Mouse (Mus musculus) left cerebral cortex, adult 9 months (tissue): ENCODE data around the gene Tob1.

Experiments
- DNase-seq, 2 experiments: peaks; one replicate each; pipeline ENCODE4 v3.0.0; 2022; ENCODE audit warnings: low spot score in 2 of 2

The Tob1 gene

DNA sequence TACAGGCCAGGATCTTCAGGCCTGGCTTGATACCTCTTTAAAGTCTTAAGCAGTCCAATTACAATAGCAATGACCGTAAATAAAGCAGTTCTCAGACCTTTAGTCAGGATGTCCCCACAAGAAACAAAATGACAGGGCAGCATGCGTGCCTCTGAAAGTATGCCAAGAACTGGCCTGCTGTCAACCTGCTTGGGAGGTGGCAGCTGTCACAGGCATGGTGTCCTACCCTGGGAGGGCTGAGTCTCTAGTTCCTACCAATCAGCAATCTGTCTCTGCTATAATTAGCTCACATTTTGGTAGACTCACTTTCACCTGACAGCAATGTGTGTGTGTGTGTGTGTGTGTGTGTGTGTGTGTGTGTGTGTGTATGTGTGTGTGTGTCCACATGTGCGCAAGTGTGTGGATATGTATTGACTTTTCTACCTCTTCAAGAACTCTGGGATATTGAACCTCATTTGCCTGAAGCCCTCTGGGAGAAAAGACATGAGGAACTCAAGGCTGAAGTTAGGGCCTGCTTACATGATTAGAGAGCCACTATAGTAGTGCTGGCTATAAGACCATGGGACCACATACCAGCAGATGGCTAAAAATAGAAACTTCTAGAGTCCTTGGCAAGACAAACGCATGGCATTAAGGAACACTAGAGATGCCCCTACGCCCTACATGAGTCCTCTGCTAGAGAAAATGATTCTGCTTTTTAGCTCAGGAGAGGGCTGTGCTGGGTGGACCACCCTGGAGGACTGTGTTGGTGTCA lies 18.1 kb downstream of the Tob1 start:
- no peak for DNase-seq

DNA sequence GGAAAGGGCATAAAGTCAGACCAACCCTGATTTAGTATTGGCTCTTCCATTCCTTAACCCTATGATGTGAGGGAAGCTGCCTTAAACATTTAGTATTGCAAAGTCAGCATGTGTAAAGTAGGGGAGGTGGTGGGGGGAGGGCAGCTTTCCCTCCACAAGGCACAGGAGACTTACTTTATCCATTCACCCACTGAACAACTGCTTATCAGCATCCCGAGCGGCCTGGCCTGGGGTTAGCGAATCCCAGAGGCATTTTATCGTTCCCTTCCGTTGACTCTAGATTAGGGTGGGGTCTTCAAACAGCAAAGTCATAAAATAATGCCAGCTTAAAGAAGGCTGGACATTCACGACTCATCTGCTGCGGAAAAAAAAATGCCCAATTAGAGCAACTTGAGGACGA lies 19.0 kb downstream of the Tob1 start:
- DNase-seq: no peak

DNA sequence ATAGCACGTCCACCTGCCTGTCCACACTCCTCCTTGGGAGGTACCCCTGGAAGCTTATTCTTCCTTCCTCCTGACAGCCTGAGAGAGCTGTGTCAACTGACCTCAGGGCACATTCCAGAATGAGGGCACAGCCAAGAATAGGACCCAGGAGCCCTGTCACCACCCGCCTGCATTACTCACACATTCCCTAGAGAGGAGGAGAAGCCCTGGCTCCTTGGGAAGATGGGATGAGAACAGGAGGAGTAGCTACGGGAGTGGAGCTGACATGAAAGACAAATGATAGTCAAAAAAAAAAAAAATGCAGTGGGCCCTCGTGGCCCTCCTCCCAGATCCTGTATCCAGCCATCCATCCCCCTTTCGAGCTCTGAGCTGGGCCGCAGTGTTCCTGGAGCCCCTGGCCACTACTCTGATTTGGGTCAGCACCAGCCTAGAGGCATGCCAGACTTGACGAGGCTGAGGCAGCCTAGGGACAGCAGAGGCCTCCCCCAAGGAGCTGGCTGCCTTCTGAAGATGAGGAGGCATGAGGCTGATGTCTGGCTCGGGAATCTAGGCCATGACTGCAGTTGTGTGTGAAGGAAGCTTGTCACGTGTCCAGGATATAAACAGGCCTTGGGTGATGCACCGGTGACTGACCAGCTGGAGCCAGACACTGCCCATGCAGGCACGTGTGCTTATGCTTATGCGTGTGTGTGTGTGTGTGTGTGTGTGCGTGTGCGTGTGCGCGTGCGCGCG lies 20.7 kb downstream of the Tob1 start:
- peak in 1 of 2 experiments; percentile 46 for DNase-seq

DNA sequence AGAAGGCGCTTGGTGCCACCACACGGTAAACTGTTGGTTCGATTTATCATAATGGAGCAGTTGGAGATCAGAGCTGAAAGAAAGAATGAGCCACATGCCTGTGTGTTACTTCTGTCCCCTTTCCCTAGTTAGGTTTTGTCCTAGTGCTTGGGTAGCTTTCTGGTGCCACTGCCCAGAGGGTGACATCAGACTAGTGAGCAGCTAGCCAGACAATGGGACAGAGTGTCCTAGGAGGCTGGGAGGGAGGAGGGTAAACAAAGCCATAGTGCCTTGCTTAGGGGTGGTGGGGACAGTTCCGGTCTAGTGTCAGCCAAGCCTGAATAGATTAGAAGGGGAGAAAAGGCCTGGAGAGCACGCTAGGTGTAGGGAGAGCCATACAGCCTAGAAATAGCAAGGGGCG lies 22.2 kb downstream of the Tob1 start:
- peak in 1 of 2 experiments; percentile 52 for DNase-seq

DNA sequence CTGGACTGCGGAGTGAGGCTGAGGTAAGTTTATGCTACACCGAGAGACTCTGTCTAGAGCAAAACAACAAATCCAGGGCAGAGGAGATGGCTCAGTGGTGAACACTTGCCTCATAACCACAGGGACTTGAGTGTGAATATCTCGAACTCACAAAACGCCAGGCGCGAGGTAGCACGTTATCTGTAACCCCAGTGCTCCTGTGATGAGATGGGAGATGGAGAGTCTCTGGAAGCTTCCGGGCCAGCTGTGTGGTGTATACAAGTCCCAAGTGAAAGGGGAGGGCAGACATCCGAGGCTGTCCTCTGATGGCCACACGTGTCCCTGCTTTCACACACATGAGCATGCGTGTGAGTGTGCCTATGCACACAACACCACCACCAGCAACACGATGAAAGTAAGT lies 23.1 kb downstream of the Tob1 start:
- no peak for DNase-seq

DNA sequence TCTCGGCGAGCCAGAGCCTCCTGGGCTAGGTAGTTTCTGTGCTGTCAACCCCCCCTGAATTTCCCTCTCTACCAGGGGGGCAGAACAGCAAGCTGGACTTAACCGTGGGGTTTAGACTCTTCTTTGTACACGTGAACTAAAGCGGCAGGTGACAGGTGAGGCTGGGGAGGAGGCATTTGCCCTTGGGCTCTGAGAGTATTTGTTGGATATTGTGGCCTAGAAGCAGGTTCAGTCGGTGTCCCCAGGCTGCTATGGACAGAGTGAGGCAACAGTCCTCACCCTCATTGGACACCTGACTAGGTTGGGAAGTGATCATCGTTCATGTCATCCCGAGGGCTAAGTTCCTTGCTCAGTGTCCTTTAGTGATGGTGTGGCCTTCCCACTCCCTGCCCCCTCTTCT lies 23.6 kb downstream of the Tob1 start:
- no peak for DNase-seq

DNA sequence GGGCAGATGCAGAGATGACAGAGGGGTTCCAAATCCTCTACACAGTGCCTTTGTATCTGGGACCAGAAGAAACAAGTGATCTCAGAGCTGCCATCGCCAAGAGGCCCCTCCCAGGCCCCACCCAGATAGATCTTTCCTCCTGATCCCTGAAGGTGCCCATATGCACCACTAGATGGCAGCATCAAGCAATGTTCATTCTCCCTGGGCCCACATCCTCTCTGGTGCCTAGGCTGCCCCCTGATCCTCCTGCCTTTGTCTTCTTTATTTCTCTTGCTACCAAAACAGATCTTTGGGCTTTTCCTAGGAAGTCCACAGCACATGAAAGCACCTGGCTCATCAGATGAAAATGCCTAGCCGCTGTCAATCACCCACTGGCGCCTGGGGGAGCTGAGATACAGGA lies 24.8 kb downstream of the Tob1 start:
- peak in 1 of 2 experiments; percentile 77 for DNase-seq

DNA sequence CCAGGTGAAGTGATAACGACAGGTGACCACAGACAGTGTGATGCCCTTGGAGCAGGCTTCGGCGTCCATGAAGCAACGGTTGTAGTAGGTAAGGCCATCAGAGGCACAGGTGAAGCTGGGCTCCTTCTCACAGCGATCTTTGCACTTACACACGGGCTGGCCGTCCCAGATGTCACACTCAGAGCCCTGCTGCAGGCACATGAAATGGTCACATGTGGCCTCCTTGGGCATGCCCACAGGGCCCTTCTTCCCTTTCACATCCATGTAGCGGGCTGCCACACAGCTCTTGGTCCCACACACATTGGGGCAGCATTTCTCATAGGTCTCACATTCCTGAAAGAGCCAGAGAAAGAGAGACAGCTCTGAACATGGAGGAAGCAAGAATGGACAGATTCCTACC lies 27.5 kb downstream of the Tob1 start:
- DNase-seq: no peak

DNA sequence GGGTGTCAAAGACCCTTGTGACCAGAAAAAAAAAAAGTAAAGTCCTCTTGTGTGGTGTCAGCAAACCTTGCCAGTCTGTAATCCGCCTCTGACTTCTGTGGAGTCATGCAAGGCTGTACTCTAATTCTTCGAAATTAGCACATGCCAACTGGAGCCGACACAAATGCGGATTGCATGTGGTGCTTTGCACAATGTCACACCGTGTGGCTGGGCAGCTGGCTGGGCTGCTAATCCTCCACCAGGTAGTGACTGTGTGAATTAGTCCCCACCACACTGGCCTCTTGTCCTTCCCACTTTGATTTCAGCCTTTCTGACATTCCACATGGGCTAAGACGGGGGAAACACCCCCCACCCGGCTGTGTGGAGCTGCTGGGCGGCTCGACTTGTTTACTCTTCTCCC lies 28.5 kb downstream of the Tob1 start:
- DNase-seq: no peak

DNA sequence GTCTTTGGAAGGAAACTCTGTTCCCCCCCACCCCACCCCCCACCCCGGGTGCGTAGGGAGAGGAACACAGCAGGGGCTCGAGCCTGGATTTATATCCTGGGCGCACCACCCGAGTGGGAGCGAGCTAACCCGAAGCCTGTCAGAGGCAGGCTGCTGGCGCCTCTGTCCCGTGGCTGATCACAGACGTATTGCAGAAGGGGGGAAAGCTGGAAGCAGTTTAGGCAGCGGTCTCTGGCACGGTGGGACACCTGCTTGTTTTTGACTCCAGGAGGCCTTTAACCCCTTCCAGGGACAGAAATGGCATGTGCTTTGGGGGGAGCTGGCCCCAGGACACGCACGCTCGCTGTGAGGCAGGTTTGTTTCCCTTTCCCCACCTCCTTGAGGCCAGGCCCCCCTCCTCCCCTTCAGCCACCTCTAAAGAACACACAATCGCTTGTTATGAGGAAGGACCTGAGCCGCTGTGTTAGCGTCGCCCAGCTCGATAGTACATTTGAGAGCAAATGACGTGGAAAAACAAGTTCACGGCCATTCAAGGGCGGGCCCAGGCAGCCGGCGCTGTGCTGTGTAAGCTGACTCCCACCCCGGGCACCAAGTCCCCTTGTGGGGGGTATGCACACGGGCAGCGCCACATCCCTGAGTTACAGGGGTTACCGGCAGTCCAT lies 31.6 kb downstream of the Tob1 start:
- no peak for DNase-seq

DNA sequence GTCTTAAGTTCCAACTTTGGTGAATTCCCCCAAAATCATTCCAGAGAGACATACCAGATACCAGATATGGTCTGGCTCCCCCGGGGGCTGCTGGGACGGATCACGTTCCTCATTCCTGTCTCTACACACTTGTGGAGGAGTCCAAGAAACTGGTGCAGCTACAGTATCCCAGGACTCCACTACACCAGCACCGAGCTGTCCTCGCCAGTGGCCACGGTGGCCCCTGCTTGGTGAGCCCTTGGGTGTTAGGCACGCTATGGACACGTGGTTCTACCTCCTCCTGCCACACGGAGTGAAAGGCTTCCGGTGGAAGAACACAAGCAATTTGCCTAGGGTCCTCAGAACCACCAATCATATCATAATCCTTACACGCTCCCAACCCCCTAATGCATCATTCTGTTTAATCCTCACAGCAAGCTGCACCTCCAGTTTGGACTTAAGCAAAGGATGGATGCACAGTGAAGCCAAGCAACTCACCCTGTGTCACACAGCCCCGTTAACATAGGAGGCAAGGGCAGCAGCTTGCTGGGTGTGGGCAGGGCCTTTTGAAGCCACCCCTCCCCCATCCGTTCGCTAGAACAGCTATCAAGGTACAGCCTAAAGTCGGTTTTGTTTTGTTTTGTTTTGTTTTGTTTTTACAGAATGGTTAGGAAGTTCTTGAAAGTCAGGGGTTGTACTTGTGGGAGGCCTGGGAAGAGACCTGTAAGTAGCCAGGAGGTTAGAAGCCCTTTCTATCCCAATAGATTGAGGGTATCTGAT lies 32.3 kb downstream of the Tob1 start:
- no peak for DNase-seq

DNA sequence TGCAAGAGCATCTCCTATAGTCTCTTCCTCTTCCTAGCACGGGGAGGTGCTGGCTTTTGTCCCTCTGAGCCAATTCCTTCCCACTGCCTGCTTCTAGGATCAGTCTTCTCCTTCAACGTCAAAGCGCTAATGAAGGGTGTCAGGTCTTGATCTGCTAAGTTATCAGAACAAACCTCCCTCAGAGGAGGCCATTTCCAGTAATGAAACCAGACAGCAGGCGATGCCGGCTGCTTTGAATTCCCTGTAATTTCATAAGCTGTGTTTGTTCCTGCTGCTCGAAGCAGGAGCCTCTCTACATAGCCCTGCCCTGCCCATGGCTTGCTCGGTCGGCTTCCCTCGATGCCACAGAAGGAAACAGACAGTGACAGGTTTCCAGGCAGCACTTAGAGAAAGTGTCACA lies 33.1 kb downstream of the Tob1 start:
- DNase-seq: no peak

DNA sequence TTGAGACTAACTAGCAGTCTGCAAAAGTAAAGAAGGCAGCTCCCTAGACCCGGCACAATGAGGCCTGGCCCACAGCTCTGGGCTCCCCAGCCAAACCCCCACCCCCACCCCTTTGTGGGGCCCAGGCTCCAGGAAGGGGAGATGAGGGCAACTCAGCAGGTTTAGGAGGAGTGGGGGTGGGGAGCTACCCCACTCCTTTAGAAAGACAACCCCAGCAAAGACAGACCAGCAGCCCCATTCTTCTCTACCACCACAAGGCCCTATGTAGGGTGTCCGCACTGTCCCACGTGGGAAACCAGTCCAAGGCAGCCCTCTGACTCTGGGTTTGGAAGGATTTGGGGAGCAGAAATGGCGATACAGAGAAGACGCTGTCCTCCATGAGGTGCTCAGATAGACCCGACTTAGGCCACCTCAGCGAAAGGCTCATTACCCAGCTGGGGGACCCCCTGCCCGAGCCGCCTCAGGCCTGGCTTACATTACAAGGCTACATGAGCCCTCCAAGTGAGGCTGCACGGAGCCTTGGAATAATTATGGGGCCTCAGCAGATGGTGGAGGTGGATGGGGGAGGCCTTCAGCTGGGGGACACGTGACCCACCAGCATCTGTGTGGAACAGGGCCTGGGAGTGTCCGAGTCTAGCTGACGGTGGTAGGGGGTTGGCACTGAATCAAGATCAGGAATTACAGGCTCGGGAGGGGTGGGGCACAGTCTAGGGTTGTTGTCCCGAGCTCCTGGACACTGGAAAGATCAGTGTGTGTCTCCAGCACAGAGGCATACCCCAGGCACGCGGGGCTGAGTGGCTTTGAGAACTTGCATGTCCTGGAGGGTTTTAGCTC lies 34.9 kb downstream of the Tob1 start, which contains the start of gene Wfikkn2:
TSS of gene Wfikkn2 (minus strand) at position 51 of the 834 bp plus-strand sequence.
- DNase-seq: peak in 1 of 2 experiments; percentile 19

DNA sequence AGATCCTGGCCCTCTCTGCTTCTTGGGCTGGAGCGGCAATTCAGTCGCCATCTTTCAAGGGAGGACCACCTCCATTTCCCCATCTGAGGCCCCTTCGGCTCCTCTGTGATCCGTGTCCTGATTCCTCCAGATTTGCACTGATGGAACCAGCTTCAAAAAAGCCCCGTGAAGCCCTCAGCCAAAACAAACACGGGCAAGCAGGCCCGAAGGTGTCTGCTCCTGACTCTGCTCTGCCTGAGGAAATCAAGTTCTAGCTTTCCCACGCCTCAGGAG lies 35.5 kb downstream of the Tob1 start:
- DNase-seq: no peak

DNA sequence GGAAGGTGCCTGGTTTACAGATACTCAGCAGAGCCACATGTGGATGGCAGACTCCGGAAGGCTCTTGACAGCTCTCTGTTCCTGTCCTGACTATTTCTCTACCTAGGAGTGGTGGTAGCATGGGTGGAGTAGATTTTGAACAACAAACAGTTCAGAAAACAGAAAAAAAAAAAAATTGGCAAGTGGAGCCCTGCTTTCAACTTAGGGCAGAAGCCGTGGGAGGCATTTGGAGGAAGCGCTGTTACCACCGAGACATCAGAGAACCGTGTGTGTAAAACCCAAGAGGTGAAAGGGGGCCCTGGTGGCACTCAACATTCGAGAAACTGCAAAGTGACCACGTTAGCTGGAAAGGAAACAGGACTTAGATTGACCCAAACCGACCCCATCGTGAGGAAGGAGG lies 41.9 kb downstream of the Tob1 start:
- no peak for DNase-seq

DNA sequence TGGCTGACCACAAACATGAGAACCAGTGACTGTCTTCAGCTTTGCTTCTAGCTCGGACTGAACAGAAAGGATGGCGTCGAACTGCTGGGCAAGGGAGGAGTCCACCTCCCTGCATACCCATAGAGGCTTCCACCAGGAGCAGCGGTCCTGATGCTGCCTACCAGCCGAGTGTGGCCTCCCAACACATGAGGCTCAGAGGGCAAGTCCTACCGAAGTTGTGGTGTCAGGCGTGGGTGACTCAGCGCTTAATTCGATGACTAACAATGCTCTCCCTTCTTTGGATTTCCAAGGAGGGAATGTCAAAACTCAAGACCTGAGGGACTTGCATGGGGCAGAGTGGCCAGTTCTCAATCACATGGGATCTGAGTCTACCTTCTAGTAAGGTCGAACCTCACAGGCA lies 42.4 kb downstream of the Tob1 start:
- no peak for DNase-seq

DNA sequence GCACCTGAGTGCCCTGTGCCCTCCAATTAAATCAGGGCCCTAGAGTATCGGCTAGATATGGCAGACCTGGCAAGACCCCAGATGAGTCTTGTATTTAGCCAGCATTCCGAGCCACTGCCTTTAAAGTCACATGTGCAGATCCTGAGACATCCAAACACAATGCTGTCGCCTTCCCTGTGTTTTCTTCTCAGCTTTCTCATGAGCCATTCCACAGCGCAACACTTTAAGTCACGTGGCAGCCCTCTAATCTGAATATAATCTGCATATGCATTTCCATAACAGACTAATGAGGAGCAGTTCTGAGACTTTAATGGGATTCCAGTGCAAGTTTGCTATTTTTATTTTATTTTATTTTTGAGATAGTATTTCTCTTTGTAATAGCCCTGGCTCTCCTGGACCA lies 44.5 kb downstream of the Tob1 start:
- no peak for DNase-seq

DNA sequence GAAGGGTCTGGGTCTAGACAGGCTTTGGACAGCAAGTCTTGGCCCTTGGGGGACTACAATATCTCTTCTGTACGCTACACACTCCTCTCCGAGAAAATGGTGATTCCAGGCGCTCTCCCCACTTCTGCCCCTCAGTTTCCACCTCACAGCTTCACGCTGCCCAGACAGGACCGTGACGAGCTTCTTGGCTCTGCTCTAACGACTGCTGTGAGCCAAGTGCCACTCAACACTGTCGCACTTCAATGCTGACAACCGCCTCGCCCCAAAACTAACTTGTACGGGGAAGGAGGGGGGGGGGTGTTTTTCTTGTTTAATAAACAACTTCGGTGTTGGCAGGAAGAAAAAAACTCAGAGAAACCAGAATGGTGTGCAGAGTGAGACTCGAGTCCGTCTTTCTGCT lies 46.7 kb downstream of the Tob1 start:
- DNase-seq: no peak

DNA sequence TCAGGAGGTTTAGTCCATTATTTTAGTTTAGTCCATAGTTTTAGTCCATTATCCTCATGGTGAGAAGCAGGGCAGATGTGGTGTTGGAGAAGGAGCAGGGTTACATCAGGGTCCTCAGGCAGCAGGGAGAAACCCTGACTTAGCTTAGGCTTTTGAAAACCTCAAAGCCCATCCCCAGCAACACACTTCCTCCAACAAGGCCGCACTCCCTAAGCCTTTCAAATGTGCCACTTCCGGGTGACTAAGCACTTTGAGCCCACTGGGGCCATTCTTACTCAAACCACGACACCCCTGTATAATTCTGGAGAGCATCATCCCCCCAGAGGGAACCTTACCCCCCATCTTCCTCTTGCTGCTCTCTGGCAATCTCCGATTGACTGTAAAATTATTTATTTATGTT lies 48.6 kb downstream of the Tob1 start:
- no peak for DNase-seq

DNA sequence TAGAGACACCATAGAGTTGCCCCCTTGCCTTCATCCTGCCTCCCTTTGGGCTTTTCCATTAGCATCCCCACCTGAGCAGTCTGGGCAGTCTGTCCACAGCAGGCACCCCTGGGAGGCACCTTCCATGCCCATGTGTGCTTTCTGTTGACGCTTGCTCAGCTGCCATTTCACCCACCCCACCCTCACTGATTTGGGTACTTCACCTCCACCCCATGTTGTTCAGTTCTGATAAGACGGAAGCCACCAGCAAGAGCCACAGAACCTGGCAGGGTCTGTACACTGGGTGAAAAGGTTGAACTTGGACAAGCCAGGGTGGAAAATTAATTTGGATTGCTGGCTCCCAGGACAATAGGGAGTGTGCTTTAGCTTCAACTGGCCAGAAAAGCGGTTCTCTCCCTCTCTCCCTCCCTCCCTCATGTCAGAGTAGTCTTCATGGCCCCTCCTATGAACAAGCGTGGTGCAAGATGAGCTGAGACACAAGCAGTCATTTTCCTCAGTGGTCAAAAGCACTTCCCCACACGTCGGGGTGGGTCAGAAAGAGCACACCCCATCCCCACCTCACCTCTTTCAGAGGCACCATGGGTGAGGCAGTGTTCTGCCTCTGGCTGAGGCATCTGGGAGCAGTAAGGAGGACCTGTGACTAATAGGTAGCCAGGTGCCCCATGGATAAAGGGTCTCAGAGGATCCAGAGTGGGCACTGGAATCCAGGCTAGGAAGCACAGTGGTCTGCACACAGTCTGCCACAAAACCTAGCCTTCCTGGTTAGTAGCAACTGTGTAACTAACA lies 50.5 kb downstream of the Tob1 start:
- DNase-seq: no peak
